Mouse (Mus musculus) monocyte, adult 2 months (primary cell): ENCODE measurements around the gene Lrrc31.
"Not testable (repeated sequence)": the region's sequence is repeated elsewhere in the genome, so short reads cannot be mapped to it uniquely, and the experiment has no call there.

Experiments used
- DNase-seq, 2 experiments: peaks; one replicate each; pipeline ENCODE4 v3.0.0; 2022; ENCODE audit warnings: low spot score in 2 of 2, low read depth in 1 of 2

Lrrc31 gene

DNA sequence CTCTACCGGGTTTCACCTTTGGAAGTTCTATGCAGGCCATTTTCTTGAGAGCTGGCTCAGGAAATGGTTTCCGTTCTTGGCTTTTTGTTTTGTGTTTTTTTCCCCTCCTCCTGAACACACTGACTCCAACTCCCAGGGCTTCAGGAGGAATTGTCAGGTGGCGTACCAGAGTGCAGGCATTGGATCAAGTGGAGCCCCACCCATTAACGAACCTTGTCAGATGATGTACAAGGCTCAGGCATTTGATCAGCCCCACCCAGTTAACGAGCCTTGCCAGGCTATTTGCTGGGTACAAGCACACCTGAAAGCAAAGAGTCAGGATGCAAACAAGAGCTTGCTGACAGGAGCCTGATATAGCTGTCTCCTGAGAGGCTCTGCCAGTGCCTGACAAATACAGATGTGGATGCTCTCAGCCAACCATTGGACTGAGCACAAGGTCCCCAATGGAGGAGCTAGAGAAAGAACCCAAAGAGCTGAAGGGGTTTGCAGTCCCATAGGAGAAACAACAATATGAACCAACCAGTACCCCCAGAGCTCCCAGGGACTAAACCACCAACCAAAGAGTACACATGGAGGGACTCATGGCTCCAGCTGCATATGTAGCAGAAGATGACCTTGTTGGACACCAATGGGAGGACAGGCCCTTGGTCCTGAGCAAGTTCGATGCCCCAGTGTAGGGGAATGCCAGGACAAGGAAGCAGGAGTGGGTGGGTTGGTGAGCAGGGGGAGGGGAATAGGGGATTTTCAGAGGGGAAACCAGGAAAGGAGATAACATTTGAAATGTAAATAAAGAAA is at the start of gene Lrrc31:
Gene Lrrc31, minus strand, starts transcription at position 133 of the 795 bp plus-strand sequence.
- not testable (repeated sequence) for DNase-seq

DNA sequence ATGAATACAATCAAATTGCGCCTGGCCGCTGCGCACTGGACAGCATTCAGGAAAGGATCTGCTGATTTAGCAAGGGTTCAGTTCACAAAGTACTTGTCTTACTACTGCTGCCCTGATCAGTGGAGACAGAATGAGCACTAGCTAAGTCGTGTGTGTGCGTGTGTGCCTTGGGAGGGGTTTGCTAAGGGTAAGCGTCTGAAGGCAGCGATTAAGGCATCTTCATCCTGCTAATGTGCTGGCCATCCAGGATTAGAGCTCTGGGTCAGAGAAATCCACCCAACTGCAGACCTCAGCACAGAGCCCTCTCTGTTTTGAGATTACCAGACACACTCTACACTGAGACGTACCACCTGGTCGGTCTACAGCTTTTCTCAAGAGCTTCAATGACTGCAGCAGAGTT is 48.7 kb upstream of the Lrrc31 start:
- DNase-seq, result no peak

DNA sequence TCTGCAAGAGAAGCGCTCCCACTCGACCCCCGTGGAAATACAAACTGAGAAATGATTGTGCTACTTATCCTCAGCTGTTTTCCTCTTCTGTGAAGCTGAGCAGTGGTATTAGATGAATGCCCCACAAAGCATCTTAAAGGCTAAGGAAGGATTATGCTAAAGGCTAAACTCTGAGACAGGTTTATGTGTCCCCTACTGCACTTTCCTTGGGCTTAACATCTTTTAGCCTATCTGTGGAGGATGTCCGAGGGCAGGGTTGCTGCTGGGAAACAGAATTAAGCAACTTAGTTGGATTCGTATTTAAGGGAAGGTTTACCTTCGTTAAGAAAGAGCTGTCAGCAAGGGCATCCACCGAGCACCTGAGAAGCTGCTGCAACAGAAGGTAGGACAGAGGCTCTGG is 46.4 kb upstream of the Lrrc31 start, which contains the start of gene Samd7:
Gene Samd7, plus strand, starts transcription at position 288 of the 400 bp plus-strand sequence.
- DNase-seq, result no peak

DNA sequence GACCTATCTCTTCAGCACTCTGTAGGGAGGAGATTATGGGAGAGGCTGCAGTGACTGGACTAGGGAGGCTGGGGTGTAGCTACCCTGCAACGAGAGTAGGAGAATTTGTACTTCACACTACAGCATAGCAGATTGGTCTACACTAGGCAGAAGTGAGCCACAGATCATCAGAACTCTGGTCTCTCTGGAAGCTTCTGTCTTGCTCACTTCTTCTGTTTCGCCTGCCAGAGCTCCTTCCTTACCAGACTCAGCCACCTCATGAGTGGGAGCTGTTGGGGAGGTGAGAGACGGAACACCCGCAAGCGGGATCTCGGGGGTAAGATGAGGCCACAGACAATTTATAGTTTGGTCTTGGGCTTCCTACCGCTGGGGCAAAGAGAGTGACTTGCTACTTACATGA is 43.2 kb upstream of the Lrrc31 start:
- DNase-seq, result no peak

GRCm38 (mm10) chr3:30741306-30741705 is 41.7 kb upstream of the Lrrc31 start:
- no peak for DNase-seq

- DNase-seq, result no peak
Measured at GRCm38 (mm10) chr3:30736809-30737208, 37.2 kb upstream of the Lrrc31 start.

- no peak for DNase-seq
Measured at GRCm38 (mm10) chr3:30729046-30729445, 29.4 kb upstream of the Lrrc31 start.

DNA sequence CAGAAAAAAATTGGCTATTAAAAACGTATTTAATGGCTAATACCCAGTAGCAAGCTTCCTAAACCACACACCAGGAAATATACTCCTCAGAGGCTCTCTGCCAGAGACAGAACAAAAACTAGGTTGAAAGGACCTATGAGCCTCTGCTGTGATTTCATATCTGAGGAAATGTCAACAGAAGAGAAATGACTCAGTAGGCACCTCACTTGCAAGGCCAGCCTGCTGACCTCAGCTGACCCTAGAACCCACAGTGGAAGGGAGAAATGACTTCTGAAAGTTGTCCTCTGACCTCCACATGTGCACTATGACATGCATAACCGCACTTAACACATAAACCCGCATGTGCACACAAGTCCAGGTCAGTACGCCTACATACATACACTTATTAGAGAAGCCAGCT is 27.6 kb upstream of the Lrrc31 start:
- no peak for DNase-seq

DNA sequence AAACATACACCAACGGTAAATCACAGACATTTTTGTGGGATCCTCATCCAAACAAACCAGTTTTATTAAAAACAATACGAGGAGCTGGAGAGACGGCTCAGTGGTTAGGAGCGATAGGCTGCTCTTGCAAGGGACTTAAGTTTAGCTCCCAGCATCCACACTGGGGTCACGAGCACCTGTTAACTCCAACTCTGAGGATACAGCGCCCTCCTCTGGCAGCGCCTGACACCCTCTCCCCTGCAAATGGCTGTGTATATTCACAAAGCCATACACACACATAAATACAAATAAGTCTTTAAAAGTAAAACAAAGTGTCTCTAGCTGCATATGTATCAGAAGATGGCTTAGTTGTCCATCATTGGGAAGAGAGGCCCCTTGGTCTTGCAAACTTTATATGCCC is 25.9 kb upstream of the Lrrc31 start:
- no peak for DNase-seq

DNA sequence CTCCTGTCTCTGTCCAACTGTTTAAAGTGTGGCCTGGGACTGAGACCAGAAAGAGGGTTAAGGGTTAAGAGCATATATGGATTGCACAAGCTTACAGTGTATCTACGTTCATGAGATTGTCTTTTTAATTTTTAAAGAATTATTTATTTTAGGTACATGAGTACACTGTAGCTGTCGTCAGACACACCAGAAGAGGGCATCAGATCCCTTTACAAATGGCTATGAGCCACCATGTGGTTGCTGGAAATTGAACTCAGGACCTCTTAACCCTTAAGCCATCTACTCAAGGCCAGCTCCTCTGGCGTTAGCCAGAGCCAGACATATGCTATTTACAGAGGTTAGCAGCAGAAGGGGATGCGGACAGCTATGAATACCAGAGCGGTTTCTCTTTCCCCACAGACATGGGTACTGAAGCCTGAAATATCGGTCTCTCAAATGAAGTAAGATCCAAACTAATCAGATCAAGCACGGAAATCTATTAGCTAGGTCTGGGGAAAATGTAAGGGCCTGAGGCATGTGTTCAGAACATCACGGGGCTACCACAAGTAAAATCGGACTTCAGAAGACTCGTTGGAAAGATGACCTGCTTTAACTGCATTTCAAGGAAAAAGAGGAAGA is 25.3 kb upstream of the Lrrc31 start:
- no peak for DNase-seq

DNA sequence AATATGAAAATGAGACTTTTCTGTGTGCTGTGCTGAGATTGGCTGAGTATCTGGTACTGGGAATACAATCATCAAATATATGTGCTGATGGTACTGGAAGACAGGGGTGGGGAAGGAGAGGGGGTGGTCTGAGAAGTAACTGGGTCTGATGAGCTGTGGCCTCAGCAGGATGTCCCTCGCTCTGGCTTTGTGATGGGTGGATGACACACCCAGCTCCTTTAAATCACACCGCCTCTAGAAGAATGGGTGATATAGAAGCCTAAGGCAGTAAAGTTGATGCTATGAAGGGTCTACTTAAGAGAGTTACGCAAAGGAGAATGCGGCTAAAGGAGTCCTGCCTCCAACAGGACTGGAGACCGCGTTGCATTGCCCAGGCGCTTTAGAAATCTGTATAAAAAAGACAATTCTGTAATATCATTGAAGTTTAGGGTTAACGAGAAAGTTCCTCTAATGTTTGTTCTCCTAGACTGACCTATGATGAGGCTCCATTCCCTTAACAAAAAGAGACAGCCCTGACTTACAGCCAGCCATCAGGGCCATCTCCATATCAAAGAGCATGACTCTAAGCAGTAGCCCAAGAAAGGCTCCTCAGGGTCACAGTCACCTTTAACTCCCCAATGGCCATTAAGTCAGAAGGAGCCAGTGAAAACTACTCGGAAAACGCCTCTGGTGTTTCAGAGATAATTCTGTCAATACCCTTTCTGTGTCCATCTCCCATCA is 24.6 kb upstream of the Lrrc31 start:
- DNase-seq, result no peak

DNA sequence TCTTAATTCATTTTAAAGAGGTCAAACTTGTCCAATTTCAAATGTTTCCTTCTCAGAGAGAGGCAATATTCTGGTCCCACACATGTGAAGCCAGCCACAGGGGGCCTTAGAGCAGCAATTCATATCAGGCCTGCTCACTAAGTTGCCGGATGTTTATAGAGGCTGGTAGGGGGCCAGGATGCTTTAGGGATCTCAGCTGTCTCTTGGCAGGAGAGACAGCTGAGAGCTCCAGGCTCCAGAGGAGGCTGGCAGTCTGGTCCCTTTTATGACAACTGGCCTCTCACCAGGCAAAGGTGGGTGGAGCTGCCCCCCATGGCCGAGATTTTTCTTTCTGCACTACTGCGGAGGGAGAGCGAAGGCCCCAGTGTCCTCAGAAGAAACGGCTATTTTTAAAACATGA is 23.5 kb upstream of the Lrrc31 start:
- DNase-seq, result no peak

DNA sequence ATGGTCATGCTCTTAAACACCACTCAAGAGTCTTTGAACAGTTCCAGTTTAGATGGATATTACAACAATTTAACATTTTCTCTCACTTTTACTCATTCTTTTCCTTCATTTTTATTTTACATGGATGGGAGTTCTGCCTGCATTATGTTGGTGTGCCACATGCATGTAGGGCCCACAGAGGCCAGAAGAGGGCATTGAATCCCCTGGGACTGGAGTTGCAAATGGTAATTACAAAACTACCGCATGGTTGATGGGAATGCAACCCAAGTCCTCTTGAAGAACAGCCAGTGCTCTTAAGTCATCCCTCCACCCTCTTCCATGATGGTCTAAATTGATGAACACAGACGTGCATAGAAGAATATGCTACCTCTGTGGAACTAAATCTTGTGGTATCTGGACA is 22.8 kb upstream of the Lrrc31 start:
- DNase-seq, result no peak

- DNase-seq, result no peak
Measured at GRCm38 (mm10) chr3:30722036-30722435, 22.4 kb upstream of the Lrrc31 start.

DNA sequence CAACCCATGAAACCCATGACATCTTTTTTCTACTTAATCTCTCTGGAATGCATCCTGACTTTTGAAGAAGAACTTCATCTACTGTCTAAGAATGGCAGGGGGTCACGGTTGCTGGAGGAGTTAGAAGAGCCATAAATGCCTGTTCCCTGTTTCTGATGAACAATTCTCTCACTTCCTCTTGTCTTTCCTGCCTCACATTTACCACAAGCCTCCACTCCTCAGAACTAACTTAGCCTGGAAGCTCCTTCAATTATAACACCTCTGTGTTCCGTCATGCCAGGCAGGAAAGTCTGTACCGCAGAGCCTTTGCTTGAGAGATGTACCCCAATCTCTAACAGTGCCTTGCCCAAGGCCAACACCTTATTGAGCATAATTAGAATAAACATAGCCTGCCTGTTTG is 19.0 kb upstream of the Lrrc31 start:
- no peak for DNase-seq

GRCm38 (mm10) chr3:30713334-30713733 is 13.7 kb upstream of the Lrrc31 start:
- no peak for DNase-seq

- no peak for DNase-seq
Measured at GRCm38 (mm10) chr3:30710191-30710590, 10.5 kb upstream of the Lrrc31 start.

DNA sequence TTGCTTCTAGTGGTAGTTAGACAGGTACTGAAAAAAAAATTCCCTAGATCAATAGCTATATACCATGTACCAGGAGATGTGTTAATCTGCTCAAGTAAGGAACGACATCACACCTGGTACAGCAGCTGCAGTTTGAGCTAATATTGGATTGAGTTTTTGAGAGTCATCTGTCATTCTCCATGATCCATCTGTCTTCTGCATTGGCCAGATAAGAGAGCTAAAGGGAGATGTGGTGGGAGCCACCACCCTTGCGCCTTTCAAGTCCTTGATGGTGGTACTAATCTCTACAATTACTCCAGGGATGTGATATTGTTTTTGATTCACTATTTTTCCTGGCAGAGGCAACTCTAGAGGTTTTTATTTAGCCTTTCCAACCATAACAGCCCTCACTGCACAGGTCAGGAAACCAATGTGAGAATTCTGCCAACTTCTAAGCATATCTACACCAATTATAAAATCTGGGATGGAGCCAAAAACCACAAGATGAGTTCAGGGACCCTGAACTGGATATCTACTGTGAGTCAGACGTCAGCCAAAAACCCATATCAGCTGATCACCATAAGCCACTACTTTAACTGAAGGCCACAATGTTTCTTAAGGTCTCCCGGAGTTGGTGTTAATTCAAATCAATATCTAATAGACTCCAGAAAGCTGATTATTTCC is 7.1 kb upstream of the Lrrc31 start:
- DNase-seq, result no peak

- DNase-seq, result no peak
Measured at GRCm38 (mm10) chr3:30705977-30706376, 6.3 kb upstream of the Lrrc31 start.

- DNase-seq, result no peak
Measured at GRCm38 (mm10) chr3:30697891-30698290, 1.8 kb downstream of the Lrrc31 start.

DNA sequence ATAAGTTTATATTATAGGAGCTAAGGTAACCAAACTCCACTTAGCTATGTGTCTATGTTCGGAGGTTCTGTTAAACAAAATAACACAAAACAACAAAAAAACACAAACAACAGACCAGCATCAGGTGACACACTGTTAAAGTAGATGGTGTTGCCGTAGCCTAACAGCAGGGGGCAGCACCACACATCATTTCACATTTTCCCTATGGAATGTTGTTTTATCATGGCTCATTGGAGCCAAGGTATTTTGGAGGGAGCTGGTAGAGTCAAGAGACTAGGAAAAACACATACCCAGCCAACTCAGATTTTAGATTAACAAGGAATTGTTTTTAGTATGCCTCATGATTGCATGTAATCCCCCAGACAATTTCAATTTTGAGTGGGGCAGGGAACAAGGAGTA is 3.3 kb downstream of the Lrrc31 start:
- DNase-seq, result no peak

GRCm38 (mm10) chr3:30695661-30696060 is 4.0 kb downstream of the Lrrc31 start:
- no peak for DNase-seq
